Mouse (Mus musculus) left cerebral cortex, adult 8-10 months (tissue): ENCODE results near the gene Natd1. TPM values are rescaled to one million over a fixed set of nuclear protein-coding genes. Genes with fewer than 3 reads are reported as not detected.
"Not testable (repeated sequence)": the region's sequence is repeated elsewhere in the genome, so short reads cannot be mapped to it uniquely, and the experiment has no call there.

ENCODE experiments used
- DNase-seq, 2 experiments: peaks; one replicate each; pipeline ENCODE4 v3.0.0; 2022; ENCODE audit warnings: low spot score in 2 of 2
- total RNA-seq, 4 experiments: library from RNA; stranded (reverse); gene quantifications; 2 replicates each; pipeline ENCODE4 v1.2.4; 2022

Gene Natd1
- total RNA-seq, 4 experiments from 2014 or later, result 9.6 to 13.4 (median 11.9) TPM

DNA sequence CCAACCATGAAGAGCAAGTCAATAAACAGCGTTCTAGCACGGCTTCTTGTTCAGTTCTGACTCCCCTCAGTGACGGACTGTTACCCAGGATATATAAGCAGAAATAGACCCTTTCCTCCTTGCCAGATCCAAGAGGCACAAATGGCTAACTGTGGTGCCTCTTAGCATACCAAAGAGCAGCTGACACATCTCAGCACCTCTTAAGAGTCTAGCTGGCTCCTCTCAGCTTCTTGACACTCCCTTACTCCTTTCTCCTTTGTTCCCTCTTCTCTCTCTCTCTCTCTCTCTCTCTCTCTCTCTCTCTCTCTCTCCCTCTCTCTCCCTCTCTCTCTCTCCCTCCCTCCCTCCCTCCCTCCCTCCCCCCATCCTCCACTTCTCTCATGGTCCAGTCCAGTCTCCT, 23.8 kb downstream of the Natd1 start:
- no peak for DNase-seq

GRCm38 (mm10) chr11:60890286-60890685, 24.3 kb downstream of the Natd1 start:
- DNase-seq, result no peak

GRCm38 (mm10) chr11:60889861-60890260, 24.7 kb downstream of the Natd1 start:
- no peak for DNase-seq

DNA sequence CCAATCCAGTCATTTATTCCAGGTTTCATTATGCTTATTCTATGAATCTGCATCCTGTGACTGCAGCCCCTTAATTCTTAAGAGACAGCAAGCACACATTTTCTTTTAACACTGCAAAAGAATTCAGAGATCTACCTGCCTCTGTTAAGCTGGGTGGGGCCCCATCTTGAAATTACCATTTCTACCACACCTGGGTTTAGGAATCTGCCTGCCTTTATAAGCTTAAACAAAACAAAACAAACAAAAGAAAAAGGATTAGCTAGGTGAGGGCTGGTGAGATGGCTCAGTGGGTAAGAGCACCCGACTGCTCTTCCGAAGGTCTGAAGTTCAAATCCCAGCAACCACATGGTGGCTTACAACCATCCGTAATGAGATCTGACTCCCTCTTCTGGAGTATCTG, 27.6 kb downstream of the Natd1 start:
- not testable (repeated sequence) for DNase-seq

DNA sequence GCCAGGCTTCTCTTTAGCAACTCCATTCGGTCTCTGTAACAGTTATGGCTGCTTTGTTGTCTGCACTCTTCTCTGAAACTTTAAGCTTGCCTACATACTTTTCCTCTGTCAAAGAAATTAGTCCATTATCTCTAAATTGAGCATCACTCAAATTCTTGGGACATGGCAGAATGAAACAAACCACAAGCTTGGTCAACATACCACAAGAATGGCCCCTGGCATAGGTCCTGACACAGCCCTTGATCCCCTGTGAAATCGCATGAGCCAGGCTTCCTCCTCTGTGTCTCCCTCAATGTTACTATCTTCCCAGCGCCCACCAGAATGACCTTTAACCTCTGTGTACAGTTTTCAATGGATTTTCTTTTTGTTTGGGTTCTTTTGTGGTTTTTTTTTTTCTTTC, 32.2 kb downstream of the Natd1 start:
- DNase-seq, result no peak

DNA sequence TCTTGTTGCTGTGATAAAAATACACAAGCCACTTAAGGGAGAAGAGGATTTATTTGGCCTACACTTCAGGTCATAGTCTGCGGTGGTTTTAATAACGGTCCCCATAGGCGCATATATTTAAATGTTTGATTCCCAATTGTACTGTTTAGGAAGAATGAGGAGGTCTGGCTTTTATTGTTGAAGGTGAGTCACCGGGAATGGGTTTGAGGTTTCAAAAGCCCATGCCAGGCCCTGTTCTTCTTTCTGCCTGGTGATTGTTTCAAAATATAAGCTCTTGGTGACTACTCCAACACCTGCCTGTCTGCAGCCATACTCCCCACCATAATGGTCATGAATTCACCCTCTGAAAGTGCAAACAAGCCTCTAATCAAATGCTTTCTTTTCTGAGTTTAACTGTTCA, 34.0 kb downstream of the Natd1 start:
- DNase-seq, result no peak

DNA sequence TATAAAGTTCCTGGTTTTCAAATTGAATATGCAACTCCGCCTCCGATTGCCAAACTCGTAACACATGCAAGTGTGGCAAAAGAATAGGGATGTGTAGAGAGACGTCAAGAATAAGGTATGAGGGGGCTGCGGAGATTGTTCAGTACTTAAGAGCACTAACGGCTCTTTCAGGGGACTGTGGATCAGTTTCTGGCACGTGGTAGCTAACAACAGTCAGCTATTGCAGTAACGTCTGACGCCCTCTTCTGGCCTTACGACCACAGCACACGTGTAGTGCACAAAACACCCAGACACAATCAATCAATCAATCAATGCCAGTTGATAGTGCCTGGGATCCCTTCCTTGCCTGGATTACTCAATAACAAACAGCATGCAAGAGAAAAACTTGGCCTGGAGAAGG, 35.1 kb downstream of the Natd1 start:
- DNase-seq, result peak; percentile 15 to 39

DNA sequence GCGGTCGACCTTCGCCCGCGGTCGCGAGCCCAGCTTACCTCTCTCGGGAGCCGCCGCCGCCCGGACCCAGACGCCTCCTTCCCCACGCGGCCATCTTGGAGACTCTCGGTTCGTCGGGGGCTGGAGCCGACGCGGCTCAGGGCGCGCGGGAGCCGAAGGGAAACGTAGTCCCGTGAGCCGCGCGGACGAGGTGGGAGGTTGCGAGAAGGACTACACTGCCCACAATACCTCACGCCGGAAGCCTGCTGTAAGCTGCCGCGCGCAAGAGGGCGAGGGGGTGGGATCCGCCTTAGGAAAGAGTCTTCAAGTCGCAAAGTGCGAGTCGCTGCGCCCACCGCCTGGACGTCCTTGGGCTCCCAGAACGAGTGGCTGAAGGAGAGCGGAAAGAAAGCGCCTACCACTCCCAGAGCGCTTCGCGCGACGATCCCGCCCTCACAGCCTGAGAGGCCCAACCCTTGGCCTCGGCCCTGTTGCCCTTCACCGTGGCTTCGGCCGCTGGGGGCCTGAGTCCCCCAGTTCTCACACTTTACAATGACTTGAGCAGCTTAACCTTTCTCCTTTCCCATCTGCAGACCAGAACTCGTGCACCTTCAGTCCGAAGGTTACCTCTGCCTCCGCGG, 35.8 kb downstream of the Natd1 start, which contains the start of gene Tmem11:
Tmem11 (minus strand) TSS at position 598 of the 620 bp plus-strand sequence.
- DNase-seq, result peak; percentile 87 to 98

DNA sequence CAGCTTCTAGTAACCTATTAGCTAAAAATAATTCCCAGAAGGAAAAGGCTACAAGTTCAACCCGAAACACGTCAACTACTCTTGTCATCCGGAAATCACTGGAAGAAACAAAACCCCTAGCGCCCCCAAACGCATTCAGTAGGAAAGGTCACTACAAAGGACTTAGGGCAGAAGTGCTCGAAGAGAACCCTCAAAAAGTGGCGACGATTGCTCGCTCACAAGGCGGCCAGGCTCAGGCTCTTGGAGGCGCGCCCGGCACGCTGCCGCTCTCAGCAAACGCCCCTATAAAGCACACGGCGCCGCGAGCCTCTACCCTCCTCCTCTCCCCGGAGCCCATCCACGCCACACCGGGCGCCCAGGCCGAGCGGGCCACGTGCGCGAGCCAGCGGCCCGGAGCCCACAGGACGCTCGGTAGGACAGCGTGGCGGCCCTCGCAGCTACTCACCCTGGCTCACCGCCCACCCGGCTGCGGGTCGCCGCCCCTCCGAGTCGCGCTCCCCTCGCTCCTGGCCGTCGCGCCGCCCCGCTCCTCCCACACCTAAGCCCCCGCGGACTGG, 36.4 kb downstream of the Natd1 start:
- peak in 1 of 2 experiments; percentile 46 for DNase-seq

- DNase-seq, result no peak
These were observed 41.4 kb downstream of the Natd1 start for GRCm38 (mm10) chr11:60873101-60873500.

- no peak for DNase-seq
These were observed 43.1 kb downstream of the Natd1 start for GRCm38 (mm10) chr11:60871409-60871808.

DNA sequence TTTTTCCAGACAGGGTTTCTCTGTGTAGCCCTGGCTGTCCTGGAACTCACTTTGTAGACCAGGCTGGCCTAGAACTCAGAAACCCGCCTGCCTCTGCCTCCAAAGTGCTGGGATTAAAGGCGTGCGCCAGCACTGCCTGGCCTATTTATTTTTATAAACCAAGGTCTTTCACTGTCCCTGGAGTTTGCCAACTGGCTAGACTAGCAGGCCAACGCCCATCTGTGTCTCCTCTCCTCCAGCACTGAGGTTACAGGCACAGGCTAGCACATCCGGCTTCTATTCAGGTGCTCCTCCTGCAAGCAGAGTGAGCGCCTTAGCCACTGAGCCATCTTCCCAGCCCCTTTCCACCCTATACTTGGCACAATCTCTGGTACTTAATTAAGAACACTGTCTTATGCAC, 45.1 kb downstream of the Natd1 start:
- DNase-seq, result not testable (repeated sequence)

DNA sequence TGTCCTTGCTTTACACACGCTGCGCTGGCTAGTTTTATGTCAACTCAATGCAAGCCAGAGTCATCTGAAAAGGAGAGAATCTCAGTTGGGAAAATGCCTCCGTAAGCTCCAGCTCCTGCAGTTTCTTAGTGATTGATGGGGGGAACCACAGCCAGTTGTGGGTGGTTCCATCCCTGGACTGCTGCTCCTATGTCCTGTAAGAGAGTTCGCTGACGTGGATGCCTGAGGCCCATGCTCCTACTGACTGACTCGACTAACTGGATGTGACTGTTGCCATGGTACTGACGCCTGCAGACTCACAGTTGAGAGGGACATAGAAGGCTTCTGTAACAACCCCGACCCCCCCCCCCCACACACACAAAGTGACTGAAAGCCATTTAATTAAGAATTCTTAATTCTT, 46.6 kb downstream of the Natd1 start:
- no peak for DNase-seq

DNA sequence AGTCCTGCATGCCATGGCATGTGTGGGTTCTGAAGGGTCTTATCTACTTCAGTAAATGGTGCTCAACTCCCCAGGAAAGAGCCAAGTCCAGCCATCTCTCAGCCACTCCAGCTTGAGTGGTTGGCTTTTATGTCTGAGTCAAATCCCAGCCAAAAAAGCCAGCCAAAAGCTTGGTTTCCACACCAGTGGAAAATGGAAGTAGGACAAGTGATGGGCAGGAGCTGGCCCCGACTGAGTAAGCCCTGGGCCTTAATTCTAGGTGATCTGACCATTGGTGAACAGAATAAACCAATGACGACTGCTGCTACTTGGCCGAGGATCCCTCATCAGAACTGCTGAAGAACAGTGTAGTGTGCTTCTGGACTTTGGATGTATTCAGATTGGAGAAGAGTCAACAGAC, 47.1 kb downstream of the Natd1 start:
- DNase-seq, result no peak

- DNase-seq, result no peak
These were observed 48.5 kb downstream of the Natd1 start for GRCm38 (mm10) chr11:60866021-60866420.

DNA sequence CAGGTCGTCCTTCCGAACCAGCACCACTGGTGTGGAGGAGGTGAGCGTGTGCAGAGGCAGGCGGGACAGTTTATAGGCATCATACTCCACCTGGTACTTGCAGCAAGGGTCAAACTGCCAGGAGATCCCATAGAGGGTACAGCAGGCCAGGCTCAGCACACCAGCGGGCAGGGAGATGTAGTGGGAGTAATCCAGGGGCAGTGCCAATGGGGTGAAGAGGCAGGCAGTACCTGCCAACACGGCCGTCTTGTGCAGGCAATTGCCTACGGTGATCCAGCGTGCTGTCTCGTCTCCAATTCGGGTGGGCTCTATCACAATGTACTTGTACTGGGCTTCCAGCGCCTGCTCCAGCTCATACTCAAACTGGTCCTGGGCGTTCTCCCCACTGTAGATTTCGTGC, 49.6 kb downstream of the Natd1 start:
- DNase-seq, result no peak

GRCm38 (mm10) chr11:60864166-60864565, 50.4 kb downstream of the Natd1 start:
- no peak for DNase-seq

GRCm38 (mm10) chr11:60863196-60863595, 51.4 kb downstream of the Natd1 start:
- no peak for DNase-seq

GRCm38 (mm10) chr11:60861993-60862392, 52.6 kb downstream of the Natd1 start:
- DNase-seq, result no peak

DNA sequence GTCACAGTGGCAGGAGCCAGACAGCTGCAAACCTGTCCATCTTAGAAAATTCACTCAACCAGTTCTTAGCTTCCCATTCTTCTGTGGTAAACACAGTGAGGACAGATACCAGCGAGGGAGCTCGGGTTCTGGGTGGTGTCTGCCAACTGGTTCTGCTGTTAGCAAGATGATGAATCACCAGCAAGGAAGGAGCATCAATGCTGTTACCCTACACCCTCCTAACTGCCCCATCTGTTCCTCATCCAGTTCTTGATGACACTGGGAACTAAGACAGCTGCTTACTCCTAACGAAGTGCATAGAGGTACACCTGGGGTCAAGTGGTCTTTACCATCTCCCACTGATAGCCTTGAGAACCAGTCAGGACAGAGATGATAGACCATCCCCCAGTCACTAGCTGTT, 58.0 kb downstream of the Natd1 start:
- DNase-seq, result peak in 1 of 2 experiments; percentile 30
